Mouse (Mus musculus) kidney, postnatal 36 days (tissue): ENCODE data around the gene Crybg2.
A peak's percentile ranks its signal among the peaks of the same experiment; 100 is the strongest.

Source experiments
- DNase-seq, 2 experiments: peaks; one replicate each; pipeline ENCODE4 v3.0.0; 2021 to 2022; ENCODE audit warnings: mixed read lengths in 2 of 2

Crybg2 gene

DNA sequence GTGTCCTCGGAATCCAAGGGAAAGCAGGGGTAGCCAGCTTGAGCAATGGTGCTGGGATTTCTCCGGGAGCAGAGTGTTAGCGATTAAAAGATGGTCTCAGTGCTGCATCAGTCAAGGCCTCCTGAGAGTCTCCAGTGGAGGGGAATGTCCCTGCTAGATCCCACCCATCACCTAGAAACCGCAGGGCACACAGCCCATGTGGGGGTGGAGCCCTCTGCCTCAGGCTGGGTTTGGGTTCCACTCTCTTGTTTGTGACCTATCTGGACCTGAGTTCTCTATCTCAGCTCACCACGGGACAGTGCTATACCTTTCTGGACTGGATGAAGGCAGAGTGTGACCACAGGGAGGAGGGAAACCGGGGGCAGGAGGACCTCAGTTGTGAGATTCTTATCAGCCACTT is 1.7 kb upstream of the Crybg2 start:
- no peak for DNase-seq

DNA sequence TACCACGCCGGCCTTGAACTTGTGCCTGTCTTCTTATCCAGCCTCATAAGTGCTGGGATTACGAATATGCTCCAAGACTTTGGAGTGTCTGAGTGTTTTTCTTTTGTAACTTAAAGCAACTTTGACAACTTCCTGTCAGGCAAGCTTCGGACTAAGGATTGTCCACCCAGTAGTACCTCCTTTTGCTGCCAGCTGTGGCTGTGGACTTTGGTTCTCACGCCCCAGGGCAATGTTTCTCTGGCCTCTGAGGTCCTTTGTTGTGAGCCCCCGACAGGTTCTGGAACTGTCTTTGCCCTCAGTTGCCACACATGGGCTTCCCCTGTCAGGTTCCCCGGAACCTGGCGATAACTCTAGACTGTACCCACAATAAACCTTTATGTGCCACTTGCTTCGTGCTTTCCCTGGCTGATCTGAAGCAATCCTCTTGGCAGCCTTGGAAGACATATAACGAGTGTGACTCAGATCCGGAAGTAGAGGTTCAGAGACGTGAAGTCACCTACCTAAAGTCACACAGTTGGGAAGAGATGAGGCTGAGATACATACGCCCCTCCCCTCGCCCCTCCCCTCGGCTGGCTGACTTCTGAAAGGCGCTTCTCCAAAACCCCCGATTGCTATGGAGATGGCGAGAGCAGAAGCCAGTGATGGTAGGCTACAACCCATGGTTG is 683 bp downstream of the Crybg2 start:
- peak; percentile 44 to 65 for DNase-seq

- no peak for DNase-seq
Observed at GRCm38 (mm10) chr4:134061944-134062446, 1.4 kb downstream of the Crybg2 start.

GRCm38 (mm10) chr4:134062561-134062960 is 1.9 kb downstream of the Crybg2 start:
- no peak for DNase-seq

- peak; percentile 28 to 60 for DNase-seq
Observed at GRCm38 (mm10) chr4:134065431-134066004, 4.9 kb downstream of the Crybg2 start.

GRCm38 (mm10) chr4:134067383-134067782 is 6.8 kb downstream of the Crybg2 start:
- peak; percentile 60 to 74 for DNase-seq

DNA sequence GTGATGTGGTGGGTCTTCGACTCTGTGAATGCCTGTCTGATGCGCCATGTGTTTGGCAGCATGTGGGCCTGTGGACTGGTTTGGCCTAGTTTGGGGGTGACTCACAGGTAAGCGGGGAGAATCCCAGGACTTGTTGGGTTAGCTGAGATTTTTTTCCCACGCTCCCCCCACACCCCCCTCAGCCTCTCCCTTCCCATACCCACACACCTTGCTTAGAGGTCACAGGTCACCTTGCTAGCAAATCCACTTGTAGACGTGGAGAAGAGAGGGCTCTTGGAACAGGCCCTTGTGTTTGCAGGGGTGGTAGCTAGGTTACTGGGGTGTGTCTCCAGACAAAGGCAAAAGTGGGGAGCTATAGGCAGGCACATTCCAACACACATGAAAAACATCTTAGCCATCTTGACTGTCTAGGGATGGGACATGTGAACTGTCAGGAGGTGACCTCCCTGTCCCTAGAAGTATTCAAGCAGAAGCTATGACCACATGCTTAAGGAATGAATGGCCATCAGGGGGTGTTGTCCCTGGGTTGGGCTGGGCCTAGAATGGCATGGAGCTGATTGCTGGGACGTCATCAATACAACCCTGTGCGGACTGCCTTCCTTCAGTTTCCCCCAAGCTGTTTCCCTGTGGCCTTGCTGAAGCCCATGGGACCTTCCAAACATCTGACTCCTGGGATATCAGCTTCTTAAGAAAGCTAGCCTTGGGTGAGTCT is 7.4 kb downstream of the Crybg2 start:
- DNase-seq = no peak

DNA sequence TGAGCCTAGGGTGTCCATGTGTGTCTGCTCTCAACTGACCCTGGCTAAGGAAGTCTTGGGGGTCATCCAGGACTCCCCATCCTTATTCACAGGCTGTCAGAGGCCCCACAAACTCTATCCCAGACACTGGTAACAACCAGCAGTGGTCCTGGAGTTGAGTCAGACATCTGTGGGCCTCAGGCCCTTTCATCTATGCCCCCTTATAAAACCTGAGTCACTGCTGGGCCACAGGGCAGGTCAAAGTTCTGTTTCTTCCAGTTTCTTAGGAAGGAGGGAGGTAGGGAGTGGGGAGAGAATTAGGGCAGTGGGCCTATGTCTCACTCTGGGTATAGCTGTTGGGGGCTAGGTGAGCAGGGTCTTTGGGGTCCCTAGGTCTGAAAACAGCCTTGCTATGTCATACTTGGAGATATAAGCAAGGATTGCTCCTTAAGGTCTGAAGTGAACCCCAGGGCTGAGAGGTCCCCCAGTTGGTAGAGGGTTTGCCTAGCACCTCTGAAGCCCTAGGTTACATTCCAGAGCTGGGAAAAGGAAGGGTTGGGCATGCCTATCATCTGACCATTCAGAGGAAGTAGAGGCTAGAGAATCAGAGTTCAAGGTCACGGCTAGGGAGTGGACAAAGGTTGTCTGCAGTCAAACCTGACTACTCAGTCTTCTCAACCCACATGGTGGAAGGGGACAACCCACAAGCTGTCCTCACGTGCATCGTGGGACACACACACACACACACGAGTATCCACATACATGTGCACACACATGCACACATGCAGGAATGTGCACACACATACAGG is 8.4 kb downstream of the Crybg2 start:
- no peak for DNase-seq

GRCm38 (mm10) chr4:134078694-134079093 is 18.1 kb downstream of the Crybg2 start:
- peak; percentile 82 for DNase-seq

GRCm38 (mm10) chr4:134080674-134081073 is 20.1 kb downstream of the Crybg2 start:
- no peak for DNase-seq

DNA sequence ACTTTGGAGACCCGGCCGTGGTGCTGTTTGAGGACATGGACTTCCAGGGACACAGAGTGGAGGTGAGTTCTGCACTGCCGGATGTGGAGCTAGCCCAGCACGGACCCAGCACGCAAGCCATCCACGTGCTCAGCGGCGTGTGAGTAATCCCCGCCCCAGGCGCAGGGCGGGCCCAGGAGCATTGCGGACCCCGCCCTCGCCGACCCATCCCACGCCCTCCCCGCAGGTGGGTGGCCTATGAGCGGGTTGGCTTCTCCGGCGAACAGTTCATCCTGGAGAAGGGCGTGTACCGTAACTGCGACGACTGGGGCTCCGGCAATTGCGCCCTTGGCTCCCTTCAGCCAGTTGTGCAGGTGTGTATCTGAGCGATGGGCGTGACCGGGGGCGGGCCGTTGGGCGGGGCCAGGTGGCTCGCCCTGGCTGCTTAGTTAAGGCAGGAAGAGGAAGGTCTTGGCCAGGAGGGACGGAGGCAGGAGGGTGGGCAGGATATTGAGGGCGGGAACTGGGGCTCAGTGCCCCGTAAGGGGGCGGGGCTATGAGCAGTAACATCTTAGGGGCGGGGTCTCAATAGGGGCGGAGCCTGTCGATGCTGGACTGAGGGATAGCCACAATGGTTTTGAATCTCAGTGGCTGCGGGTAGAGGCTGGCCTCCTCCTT is 21.2 kb downstream of the Crybg2 start:
- DNase-seq = peak; percentile 89 to 92

GRCm38 (mm10) chr4:134082460-134082859 is 21.8 kb downstream of the Crybg2 start:
- DNase-seq = no peak

- DNase-seq = no peak
Observed at GRCm38 (mm10) chr4:134084999-134085398, 24.4 kb downstream of the Crybg2 start.

GRCm38 (mm10) chr4:134087412-134087811 is 26.8 kb downstream of the Crybg2 start:
- DNase-seq = peak; percentile 48 to 63

- DNase-seq = peak in 1 of 2 experiments; percentile 32
Observed at GRCm38 (mm10) chr4:134089029-134089428, 28.4 kb downstream of the Crybg2 start.

DNA sequence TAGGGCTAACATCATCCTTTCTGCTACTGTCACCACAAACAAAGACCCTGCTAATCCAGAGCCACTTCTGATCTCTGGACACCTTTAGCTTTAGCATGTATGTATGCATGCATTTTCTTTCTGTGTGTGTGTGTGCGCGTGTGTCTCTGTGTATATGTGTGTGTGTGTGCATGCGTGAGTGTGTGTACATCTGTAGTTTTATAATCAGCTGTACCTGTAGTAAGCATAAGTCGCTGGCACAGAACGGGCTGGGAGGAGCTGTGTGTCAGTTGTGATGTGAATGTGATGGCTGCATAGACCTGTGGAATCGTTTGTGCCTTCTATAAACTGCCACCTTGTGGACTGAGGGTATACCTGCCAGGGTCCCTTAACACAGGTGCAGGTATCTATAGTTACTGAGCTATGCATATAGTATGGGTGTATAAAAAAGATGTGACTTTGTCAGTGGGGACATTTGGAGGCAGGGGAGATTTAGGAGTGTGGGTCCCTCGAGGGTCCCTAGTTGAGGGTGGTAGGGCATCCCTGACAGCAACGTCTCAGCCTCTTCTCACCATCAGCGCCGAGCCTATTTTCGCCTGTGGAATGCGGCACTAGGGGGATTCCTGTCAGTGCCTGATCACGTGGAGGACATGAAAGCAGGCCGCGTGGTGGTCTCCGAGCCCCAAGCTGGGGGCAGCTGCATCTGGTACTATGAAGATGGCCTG is 30.1 kb downstream of the Crybg2 start:
- DNase-seq = no peak

DNA sequence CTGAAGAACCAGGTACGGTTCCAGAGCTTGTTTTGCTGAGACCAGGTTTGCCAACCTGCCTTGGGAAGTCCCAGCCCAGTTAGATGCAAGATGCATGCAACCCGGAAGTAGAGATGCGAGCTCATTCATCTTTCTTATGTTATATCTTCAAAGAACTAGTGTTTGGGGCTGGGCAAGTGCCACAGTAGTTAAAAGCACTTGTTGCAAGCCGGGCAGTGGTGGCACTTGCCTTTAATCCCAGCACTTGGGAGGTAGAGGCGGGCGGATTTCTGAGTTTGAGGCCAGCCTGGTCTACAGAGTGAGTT is 30.6 kb downstream of the Crybg2 start:
- no peak for DNase-seq

GRCm38 (mm10) chr4:134092382-134093288 is 32.0 kb downstream of the Crybg2 start:
- peak; percentile 50 to 82 for DNase-seq

DNA sequence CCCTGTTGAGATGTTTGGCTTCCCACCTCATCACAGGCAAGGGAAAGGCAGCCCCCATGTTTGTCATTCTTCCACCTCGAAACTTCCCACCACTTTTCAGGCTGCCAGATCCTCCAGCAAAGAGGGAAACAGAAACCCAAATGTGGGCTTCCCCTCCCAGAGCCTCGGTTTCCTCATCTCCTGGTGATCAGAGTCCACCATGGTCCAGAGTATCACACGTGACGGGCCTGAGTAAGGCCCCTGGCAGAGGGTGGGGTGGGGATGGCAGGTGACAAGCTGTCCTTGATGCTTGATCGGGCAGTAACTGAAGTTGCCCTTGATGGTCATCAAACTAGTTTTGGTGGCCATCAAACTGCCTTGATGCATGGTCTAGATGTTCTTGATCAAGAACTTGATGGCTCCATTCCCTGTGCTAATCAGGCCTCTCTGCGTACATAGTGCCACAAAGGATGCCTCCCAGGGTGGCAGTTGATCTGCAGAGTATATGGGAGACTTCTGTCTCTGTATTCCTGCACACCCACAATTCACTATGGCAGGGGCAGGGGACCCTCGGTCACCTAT is 33.5 kb downstream of the Crybg2 start:
- no peak for DNase-seq

- DNase-seq = peak in 1 of 2 experiments; percentile 17
Observed at GRCm38 (mm10) chr4:134094923-134095547, 34.4 kb downstream of the Crybg2 start, which contains the start of gene Cd52. Cd52 (minus strand) TSS chr4:134095082.
